Mouse (Mus musculus) brain, embryonic 18.5 days (tissue): ENCODE results near the gene Myo15b.

Experiments
- DNase-seq: peaks from one replicate; pipeline ENCODE4 v3.0.0-alpha.2; 2012; ENCODE audit warnings: low read depth, low spot score

Gene Myo15b

DNA sequence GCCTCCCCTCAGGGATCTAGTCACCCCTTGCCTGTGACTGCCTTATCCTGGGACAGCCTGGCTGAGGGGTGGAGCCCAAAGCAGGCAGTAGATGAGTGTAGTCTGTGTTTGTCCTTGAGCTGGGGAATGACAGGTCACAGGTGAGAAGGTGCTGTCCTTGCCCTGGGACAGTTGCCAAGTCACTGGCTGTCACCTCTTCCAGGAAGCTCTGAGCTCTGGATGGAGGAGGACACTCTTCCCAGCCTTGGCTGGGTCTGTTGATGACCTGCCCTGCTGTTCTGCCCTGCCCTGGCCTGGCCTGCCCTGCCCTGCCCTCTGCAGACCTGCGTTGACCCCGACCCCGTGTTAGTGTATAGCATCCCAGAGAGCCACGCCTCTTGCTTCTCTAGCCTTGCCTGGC lies 14.2 kb downstream of the Myo15b start:
- DNase-seq = no peak

- no peak for DNase-seq
These were observed 17.7 kb downstream of the Myo15b start for GRCm38 (mm10) chr11:115875935-115876334.

GRCm38 (mm10) chr11:115876438-115876837 lies 18.2 kb downstream of the Myo15b start:
- no peak for DNase-seq

DNA sequence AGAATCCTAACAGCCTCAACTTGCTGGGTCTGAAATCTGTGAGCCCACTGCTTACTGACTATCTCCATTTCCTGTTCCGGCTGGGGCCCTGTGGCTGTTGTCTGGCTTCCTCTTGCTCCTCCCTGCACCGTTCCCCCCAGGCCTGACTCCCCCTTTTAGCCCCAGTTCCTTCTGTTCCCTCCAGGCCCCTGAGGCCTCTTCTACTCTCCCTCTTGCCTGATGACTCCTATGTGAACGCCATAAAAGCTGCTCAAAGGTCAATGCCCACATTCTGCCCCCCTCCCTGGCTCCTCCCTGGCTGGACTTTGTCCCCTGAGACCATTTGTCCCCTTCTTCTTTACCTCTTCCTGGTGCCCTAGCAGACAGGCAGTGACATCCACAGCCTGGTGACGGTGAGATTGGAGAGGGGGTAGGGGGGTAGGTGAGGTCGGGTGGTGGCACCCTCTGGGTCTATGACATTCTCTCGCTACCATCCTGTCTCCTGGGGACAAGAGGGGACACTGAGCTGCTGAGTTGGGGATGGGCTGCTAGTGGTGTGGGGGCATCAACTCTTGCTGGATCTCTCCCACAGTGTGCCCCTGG lies 19.1 kb downstream of the Myo15b start:
- no peak for DNase-seq

DNA sequence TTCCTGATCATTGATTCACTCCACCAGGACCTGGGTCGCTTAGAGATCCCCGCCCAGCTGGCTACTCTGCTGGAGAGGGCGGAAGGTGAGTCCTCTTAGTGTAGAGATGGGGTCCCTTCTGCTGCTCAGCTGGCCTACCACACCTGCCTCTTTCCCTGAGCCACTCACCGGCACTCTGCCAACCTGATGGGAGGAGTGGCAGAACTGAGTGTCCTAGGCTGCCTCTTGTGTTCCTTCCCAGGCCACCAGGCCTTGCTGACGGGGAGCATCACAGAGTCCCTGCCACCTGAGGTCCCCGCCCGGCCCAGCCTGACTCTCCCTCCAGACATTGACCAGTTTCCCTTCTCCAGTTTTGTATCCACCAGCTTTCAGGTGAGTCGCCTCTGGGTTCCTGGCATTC lies 19.9 kb downstream of the Myo15b start:
- DNase-seq = no peak

DNA sequence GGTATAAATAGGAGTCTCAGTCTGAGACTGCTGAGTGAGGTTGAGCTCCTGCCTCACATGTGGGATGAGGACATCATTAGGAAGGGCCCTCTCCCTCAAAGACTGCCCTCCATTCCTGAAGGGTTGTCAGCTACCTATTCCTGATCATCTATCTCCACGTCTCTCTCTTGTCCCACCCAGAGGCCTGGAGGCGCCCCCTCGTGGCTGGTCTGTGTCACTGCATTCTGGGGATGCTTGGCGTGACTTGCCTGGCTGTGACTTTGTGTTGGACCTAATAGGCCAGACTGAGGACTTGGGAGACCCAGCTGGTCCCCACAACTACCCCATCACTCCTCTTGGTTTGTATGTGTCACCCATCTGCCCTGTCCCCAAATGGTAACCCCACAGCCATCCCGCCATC lies 22.8 kb downstream of the Myo15b start:
- DNase-seq = no peak

GRCm38 (mm10) chr11:115883251-115883650 lies 25.0 kb downstream of the Myo15b start:
- no peak for DNase-seq

GRCm38 (mm10) chr11:115884361-115884760 lies 26.2 kb downstream of the Myo15b start:
- DNase-seq = no peak

DNA sequence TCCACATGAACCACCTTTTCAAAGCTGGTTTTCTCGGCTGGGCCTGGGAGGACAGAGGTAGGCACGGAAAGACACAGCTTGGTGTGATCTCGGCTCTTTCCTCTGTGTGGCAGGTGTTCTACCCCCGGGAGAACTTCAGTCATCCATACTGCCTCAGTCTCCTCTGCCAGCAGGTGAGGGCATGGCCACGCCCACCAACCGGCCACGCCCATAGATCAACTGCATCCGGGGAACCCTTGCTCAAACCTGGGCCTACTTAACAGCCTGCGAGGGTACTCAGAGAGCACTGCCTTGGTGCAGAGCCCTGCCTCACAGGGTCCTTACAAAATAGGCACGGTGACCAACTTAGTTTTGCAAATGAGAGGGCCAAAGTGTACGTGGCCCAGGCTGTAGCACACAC lies 27.1 kb downstream of the Myo15b start:
- DNase-seq = no peak

GRCm38 (mm10) chr11:115886446-115886845 lies 28.2 kb downstream of the Myo15b start:
- no peak for DNase-seq

DNA sequence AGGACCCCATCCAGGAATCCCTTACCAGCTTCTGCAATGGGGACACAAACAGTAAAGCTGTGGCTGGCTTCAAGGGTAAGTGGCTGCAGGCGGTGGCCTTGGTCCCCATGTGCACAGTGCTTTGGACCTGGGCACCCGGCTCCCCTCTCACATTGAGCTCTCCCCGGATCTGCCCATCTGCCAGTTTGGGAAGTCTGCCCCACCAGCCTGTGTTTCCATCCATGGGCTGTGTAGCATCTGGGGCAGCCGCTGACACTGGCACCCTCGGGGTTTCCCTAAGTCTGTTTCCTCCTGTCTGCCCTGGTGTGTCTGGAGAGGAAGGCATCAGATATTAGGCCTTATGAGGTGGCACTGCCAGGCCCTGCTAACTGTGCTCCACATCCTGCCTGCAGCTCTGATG lies 29.8 kb downstream of the Myo15b start:
- DNase-seq = no peak

- DNase-seq = no peak
These were observed 31.0 kb downstream of the Myo15b start for GRCm38 (mm10) chr11:115889159-115889558.

- no peak for DNase-seq
These were observed 34.0 kb downstream of the Myo15b start for GRCm38 (mm10) chr11:115892213-115892612.

DNA sequence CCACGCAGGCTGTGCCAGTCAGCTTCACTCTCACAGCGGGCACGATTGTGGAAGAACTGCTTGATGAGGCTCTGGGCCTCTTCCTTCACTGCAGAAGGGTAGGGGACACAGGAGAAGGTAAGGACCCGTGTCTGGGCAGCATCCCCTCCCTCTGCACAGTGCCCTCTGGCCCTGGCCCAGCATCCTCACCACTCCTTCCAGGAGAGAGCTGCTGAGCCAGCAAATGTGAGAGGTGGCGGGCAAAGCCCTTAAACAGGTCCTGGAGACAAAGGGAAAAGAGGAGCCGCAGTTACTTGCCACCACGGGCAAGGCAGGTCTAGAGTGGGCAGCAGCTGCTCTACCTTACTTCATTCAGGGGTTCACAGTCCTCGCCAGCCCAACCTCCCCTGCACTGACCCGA lies 34.9 kb downstream of the Myo15b start:
- no peak for DNase-seq

- DNase-seq = no peak
These were observed 36.7 kb downstream of the Myo15b start for GRCm38 (mm10) chr11:115894755-115895520.

- no peak for DNase-seq
These were observed 40.2 kb downstream of the Myo15b start for GRCm38 (mm10) chr11:115898446-115898845.

- DNase-seq = no peak
These were observed 40.7 kb downstream of the Myo15b start for GRCm38 (mm10) chr11:115898886-115899285.

- DNase-seq = no peak
These were observed 41.5 kb downstream of the Myo15b start, which contains the start of gene Smim5 for GRCm38 (mm10) chr11:115899486-115900266. Smim5 (plus strand) TSS chr11:115899966.

DNA sequence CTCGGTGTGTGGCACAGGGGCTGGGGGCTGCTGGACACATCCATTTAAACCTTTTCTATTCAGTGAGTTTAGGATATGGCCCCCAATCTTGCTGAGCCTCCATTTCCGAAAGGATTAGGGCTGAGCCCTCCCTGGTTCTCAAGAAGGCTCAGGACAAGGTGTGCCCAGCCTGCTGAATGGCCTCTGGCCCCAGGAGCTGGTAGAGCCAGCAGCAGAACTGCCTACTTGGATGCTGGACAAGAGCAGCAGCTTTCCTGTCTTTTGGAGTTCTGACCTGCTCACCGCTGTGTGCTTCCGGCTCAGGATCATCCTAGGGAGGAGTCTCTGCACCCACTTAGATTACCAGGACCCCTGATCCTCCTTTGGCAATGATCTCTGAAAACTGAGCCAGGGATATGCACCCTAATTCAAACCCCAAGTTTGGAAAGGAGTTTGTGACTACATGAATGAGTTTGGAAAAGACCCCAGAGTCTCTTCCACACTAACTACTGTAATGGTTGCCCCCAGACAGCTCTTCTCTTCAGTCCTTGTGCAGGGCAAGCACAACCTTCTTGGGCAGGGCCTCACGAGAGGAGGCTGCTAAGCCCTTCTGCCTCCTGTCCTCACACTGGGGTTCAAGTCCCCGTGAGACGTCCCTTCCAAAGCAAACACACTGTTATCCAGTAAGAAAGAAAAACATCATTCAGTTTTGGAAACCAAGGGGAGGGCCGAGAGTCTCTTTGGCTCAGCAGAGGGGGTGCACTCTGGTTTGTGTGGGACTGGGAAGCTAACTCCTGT lies 42.5 kb downstream of the Myo15b start:
- no peak for DNase-seq

DNA sequence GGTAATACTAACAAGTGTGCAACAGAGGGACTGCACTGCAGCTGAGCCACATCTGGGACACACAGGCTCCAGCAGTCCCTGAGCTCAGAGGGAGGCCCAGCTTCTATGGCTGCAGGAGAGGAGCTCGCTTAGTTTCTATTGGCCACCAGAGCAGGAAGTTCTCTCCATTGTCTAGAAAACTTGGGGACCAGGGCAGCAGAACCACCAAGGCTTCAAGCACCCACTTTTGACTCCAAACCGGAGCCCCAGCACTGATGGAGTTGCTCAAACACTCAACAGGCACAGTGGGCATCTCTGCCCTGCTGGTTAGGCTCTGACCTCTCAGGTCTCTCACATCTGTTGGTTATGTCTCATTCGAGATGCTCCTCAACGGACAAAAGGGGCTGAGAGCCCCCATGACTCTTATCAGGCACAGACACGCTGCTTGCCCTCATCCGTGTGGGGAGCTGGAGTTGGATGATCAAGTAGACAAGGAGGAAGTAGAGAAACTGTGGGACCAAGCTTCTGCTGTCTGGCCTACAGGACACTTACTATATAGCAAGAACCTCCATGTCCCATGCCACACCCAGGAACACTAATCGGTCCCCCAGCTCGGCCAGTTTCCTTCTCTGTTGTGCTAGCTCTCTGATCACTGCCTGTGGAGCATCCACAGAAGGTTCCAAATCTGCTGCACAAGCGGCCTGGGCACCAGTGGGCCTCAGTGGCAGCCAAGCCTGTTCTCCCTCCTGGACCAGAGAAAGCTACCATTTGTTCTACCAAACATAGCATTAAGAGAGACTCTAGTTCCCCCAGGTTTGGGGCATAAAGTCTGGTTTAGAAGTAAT lies 43.3 kb downstream of the Myo15b start:
- no peak for DNase-seq

GRCm38 (mm10) chr11:115902177-115902576 lies 44.0 kb downstream of the Myo15b start:
- DNase-seq = no peak
